Mouse (Mus musculus) layer of hippocampus, adult 11-12 months (tissue): ENCODE data around the gene Gm13279.
A peak's percentile ranks its signal among the peaks of the same experiment; 100 is the strongest.
"Not testable (repeated sequence)": the region's sequence is repeated elsewhere in the genome, so short reads cannot be mapped to it uniquely, and the experiment has no call there.

Experiments used
- DNase-seq: peaks from one replicate; pipeline ENCODE4 v3.0.0; 2022; ENCODE audit warnings: low spot score

The Gm13279 gene

GRCm38 (mm10) chr4:88793936-88794675 is 3.1 kb upstream of the Gm13279 start, which contains the start of gene Gm13275:
Gm13275 (plus strand) TSS chr4:88794487.
- DNase-seq = peak; percentile 72

DNA sequence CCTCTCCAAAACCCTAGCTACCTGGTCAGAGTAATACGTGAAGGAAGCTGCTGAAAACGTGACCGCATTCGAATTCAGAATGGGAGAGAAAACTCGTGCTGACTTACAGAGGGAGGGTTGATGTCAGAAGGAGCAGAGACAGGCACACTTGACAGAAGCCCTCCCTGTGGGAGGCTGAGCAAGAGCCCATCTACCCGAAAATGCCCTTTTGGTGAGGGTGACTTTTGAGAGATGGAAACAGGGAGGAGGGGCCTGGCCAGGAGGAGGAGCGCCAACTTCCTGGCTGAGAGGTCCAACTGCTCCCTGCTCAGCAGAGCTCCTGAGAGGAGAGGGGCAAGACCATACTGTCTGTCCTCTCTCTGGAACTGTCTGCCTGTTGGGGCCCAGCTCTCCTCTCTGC is 2.2 kb downstream of the Gm13279 start, which contains the start of gene Gm13285:
Gene Gm13285, plus strand, starts transcription at position 301 of the 400 bp plus-strand sequence.
- DNase-seq = not testable (repeated sequence)

DNA sequence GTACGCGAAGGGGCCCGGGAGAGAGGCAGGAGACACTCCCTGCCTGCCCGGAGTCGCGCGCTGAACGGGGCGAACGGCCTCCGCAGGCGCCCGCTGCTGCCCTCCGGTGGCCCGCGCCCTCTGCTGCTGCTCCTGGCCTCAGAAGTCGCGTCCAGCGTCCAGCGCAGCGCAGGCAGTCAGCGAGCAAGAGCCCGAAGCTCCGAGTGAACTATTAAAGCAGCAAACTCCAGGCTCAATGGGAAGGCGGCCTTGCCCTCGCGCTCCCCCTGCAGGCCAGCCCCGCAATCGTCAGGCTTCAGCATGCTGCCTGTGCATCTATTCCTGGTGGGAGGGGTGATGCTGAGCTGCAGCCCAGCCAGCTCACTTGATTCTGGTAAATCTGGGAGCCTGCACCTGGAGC is 5.8 kb downstream of the Gm13279 start, which contains the start of gene Gm13287:
Gene Gm13287, plus strand, starts transcription at position 301 of the 400 bp plus-strand sequence.
- not testable (repeated sequence) for DNase-seq

DNA sequence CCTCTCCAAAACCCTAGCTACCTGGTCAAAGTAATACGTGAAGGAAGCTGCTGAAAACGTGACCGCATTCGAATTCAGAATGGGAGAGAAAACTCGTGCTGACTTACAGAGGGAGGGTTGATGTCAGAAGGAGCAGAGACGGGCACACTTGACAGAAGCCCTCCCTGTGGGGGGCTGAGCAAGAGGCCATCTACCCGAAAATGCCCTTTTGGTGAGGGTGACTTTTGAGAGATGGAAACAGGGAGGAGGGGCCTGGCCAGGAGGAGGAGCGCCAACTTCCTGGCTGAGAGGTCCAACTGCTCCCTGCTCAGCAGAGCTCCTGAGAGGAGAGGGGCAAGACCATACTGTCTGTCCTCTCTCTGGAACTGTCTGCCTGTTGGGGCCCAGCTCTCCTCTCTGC is 8.0 kb downstream of the Gm13279 start, which contains the start of gene Gm13288:
Gene Gm13288, plus strand, starts transcription at position 301 of the 400 bp plus-strand sequence.
- DNase-seq = not testable (repeated sequence)

- not testable (repeated sequence) for DNase-seq
Measured at GRCm38 (mm10) chr4:88805761-88806160, 8.6 kb downstream of the Gm13279 start.

- no peak for DNase-seq
Measured at GRCm38 (mm10) chr4:88815928-88816327, 18.7 kb downstream of the Gm13279 start, which contains the start of gene Ifna7. Ifna7 (plus strand) TSS chr4:88816228.

GRCm38 (mm10) chr4:88819659-88820058 is 22.5 kb downstream of the Gm13279 start, which contains the start of gene Ifna11:
Ifna11 (plus strand) TSS chr4:88819959.
- DNase-seq = no peak

- no peak for DNase-seq
Measured at GRCm38 (mm10) chr4:88822995-88823394, 25.8 kb downstream of the Gm13279 start.

DNA sequence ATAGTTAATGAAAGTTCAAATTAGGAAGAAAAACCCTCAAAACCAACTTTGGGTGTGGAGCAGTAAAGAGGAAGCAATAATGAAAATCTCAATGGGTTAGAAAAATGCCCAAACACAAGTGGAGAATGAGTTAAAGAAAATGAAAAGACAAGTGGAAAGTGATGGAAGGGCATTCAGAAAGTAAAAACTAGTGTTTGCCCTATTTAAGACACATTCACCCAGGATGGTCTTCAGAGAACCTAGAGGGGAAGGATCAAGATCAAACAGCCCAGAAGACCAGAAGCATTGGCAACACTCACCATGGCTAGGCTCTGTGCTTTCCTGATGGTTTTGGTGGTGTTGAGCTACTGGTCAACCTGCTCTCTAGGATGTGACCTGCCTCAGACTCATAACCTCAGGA is 29.9 kb downstream of the Gm13279 start, which contains the start of gene Ifna6:
Gene Ifna6, plus strand, starts transcription at position 301 of the 400 bp plus-strand sequence.
- not testable (repeated sequence) for DNase-seq

DNA sequence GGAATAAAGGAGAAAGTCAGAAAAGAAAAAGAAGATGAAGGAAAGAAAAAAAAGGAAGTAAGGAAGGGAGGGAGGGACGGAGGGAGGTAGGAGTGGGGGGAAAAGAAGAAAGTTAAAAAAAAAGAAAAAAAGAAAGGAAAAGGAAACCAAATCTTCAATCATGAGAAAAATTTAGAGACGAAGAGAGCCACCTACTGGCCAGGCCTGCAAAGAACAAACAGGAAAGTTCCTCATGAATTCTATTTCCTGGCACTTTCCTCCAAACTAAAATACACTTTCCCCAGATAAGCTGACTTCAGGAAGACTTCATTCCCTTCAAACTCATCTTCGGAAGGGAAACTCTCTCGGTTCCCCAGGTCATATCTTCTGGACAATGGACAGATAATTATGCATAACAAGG is 33.3 kb downstream of the Gm13279 start:
- peak; percentile 26 for DNase-seq

GRCm38 (mm10) chr4:88835225-88835624 is 38.0 kb downstream of the Gm13279 start, which contains the start of gene Ifna5:
Ifna5 (plus strand) TSS chr4:88835525.
- DNase-seq = not testable (repeated sequence)

GRCm38 (mm10) chr4:88838828-88839227 is 41.6 kb downstream of the Gm13279 start:
- DNase-seq = no peak

GRCm38 (mm10) chr4:88840058-88840457 is 42.9 kb downstream of the Gm13279 start:
- DNase-seq = no peak

DNA sequence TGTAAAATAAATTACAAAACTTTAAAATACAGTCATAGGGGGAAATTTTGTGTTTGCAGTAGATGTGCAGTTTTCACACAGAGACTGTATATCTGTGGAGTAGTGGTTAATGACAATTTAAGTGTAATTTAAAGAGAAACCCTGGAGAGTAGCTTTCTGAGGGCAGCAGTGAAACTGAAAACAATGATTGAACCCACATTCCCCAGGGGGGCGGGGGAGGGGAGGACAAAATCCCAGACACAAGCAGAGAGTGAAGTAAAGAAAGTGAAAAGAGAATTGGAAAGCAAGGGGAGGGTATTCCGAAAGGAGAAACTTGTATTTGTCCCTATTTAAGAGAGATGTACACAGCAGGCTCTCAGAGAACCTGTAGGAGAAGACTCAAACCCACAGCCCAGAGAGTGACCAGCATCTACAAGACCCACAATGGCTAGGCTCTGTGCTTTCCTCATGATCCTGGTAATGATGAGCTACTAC is 44.3 kb downstream of the Gm13279 start, which contains the start of gene Ifna4:
Gene Ifna4, plus strand, starts transcription at position 424 of the 474 bp plus-strand sequence.
- DNase-seq = no peak

DNA sequence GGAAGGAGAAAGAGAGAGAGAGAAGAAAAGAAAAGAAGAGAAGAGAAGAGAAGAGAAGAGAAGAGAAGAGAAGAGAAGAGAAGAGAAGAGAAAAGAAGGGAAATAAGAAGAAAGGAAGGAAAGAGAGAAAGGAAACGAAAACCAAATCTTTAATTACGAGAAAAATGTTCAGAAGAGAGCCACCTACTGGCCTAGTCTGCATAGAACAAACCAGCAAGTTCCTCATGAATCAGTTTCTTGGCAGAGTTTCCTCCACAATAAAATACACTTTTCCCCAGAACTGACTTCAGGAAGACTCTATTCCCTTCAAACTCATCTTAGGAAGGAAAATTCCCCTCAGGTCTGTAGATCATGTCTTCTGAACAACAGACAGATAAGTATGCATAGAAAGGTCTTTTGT is 48.1 kb downstream of the Gm13279 start:
- DNase-seq = no peak
